Mouse (Mus musculus) brain, embryonic 14.5 days (tissue): Measurements from ENCODE around the gene Tmem221. TPM values are rescaled to one million over a fixed set of nuclear protein-coding genes. Genes with fewer than 3 reads are reported as not detected.

ENCODE experiments used
- DNase-seq: peaks from one replicate; pipeline ENCODE4 v3.0.0-alpha.2; 2011; ENCODE audit warnings: low read depth
- CTCF ChIP-seq: fragments of 200-500 bp; IDR thresholded peaks from 2 replicates; pipeline ENCODE4 v1.5.1; 2012; ENCODE audit warnings: inconsistent platforms, mild to moderate bottlenecking, moderate library complexity, borderline replicate concordance; ENCODE audit not compliant: insufficient read depth, insufficient read length; ENCODE audit errors: extremely low read depth
- POLR2A ChIP-seq: fragments of 200-500 bp; IDR thresholded peaks from 2 replicates; pipeline ENCODE4 v1.6.1; 2012; ENCODE audit warnings: mild to moderate bottlenecking, inconsistent platforms, borderline replicate concordance; ENCODE audit not compliant: poor library complexity, insufficient read depth, insufficient read length, severe bottlenecking; ENCODE audit errors: extremely low read depth
- polyA plus RNA-seq: library from polyadenylated mRNA; depleted of rRNA; stranded (reverse); fragments of >200 nt; gene quantifications from 2 replicates; pipeline ENCODE4 v1.2.3, GENCODE M21; 2012; rRNA removed

Tmem221 gene
- 0.07 and 0.16 TPM in 2 replicates for polyA plus RNA-seq

GRCm38 (mm10) chr8:71558071-71558957, at the start of gene Tmem221:
TSS of gene Tmem221 (minus strand) at chr8:71558871.
- DNase-seq: no peak
- TF ChIP-seq CTCF (no peak), POLR2A (no peak)

- no peak for DNase-seq
- TF ChIP-seq CTCF (no peak), POLR2A (no peak)
Observed at GRCm38 (mm10) chr8:71604021-71604420, 45.4 kb upstream of the Tmem221 start.

GRCm38 (mm10) chr8:71602666-71603334, 44.1 kb upstream of the Tmem221 start:
- peak; percentile 62 for DNase-seq
- TF ChIP-seq POLR2A: no peak
- no peak for TF ChIP-seq CTCF

GRCm38 (mm10) chr8:71601939-71602665, 43.4 kb upstream of the Tmem221 start:
- DNase-seq: peak; percentile 40

GRCm38 (mm10) chr8:71598841-71599240, 40.2 kb upstream of the Tmem221 start:
- no peak for TF ChIP-seq CTCF
- TF ChIP-seq POLR2A: no peak
- DNase-seq: no peak

More at GRCm38 (mm10) chr8:71601939-71602665, 43.4 kb upstream of the Tmem221 start:
- no peak for TF ChIP-seq POLR2A
- no peak for TF ChIP-seq CTCF

GRCm38 (mm10) chr8:71598375-71598774, 39.7 kb upstream of the Tmem221 start:
- no peak for DNase-seq
- TF ChIP-seq CTCF: no peak
- TF ChIP-seq POLR2A: no peak

- TF ChIP-seq POLR2A: no peak
- no peak for TF ChIP-seq CTCF
Observed at GRCm38 (mm10) chr8:71597451-71597850, 38.8 kb upstream of the Tmem221 start, which contains the start of gene Fam129c. TSS of gene Fam129c (plus strand) at chr8:71597648.

GRCm38 (mm10) chr8:71596798-71597197, 38.1 kb upstream of the Tmem221 start:
- TF ChIP-seq POLR2A (no peak), CTCF (no peak)
- no peak for DNase-seq

More at GRCm38 (mm10) chr8:71597451-71597850, 38.8 kb upstream of the Tmem221 start, which contains the start of gene Fam129c:
- DNase-seq: no peak

GRCm38 (mm10) chr8:71596384-71596783, 37.7 kb upstream of the Tmem221 start:
- TF ChIP-seq POLR2A (no peak), CTCF (no peak)
- DNase-seq: no peak

- peak; percentile 87 for DNase-seq
- TF ChIP-seq POLR2A: no peak
- TF ChIP-seq CTCF: peak; percentile 99
Observed at GRCm38 (mm10) chr8:71595862-71596261, 37.2 kb upstream of the Tmem221 start.

GRCm38 (mm10) chr8:71594324-71594722, 35.7 kb upstream of the Tmem221 start:
- TF ChIP-seq CTCF (no peak), POLR2A (no peak)

More at GRCm38 (mm10) chr8:71594324-71594722, 35.7 kb upstream of the Tmem221 start:
- no peak for DNase-seq
